Mouse (Mus musculus) adrenal gland, postnatal 10 days (tissue): Measurements from ENCODE around the gene Trio. TPM values are rescaled to one million over a fixed set of nuclear protein-coding genes. Genes with fewer than 3 reads are reported as not detected.
"Not testable (repeated sequence)": the region's sequence is repeated elsewhere in the genome, so short reads cannot be mapped to it uniquely, and the experiment has no call there.

Experiments
- DNase-seq: peaks from one replicate; pipeline ENCODE4 v3.0.0; 2021; ENCODE audit warnings: mixed read lengths
- total RNA-seq, 2 experiments: library from RNA; stranded (reverse); gene quantifications; 2 replicates each; pipeline ENCODE4 v1.2.3; 2021

Trio gene
- total RNA-seq, 2 experiments from 2014 or later, result 49.8 to 81.3 TPM

GRCm38 (mm10) chr15:27770513-27771196 lies 255.0 kb downstream of the Trio start:
- no peak for DNase-seq

- no peak for DNase-seq
Measured at GRCm38 (mm10) chr15:27761416-27761815, 264.2 kb downstream of the Trio start.

GRCm38 (mm10) chr15:27760655-27761054 lies 265.0 kb downstream of the Trio start:
- DNase-seq, result no peak

- no peak for DNase-seq
Measured at GRCm38 (mm10) chr15:27759890-27760289, 265.8 kb downstream of the Trio start.

GRCm38 (mm10) chr15:27758680-27759079 lies 267.0 kb downstream of the Trio start:
- DNase-seq, result no peak

- DNase-seq, result no peak
Measured at GRCm38 (mm10) chr15:27756426-27756825, 269.2 kb downstream of the Trio start.

- no peak for DNase-seq
Measured at GRCm38 (mm10) chr15:27754571-27755260, 270.9 kb downstream of the Trio start.

- no peak for DNase-seq
Measured at GRCm38 (mm10) chr15:27753923-27754322, 271.7 kb downstream of the Trio start.

GRCm38 (mm10) chr15:27752677-27753342 lies 272.8 kb downstream of the Trio start:
- DNase-seq, result no peak

- DNase-seq, result peak; percentile 77
Measured at GRCm38 (mm10) chr15:27751612-27752405, 273.8 kb downstream of the Trio start.

GRCm38 (mm10) chr15:27748739-27749138 lies 276.9 kb downstream of the Trio start:
- no peak for DNase-seq

- no peak for DNase-seq
Measured at GRCm38 (mm10) chr15:27747512-27747911, 278.1 kb downstream of the Trio start.

GRCm38 (mm10) chr15:27744995-27745394 lies 280.7 kb downstream of the Trio start:
- no peak for DNase-seq

- DNase-seq, result no peak
Measured at GRCm38 (mm10) chr15:27740080-27740479, 285.6 kb downstream of the Trio start.

GRCm38 (mm10) chr15:27731818-27732217 lies 293.8 kb downstream of the Trio start:
- DNase-seq, result no peak

GRCm38 (mm10) chr15:27726228-27726627 lies 299.4 kb downstream of the Trio start:
- DNase-seq, result no peak

- DNase-seq, result no peak
Measured at GRCm38 (mm10) chr15:27724796-27725680, 300.6 kb downstream of the Trio start.

GRCm38 (mm10) chr15:27724298-27724697 lies 301.4 kb downstream of the Trio start:
- no peak for DNase-seq

GRCm38 (mm10) chr15:27723746-27724145 lies 301.9 kb downstream of the Trio start:
- no peak for DNase-seq

- DNase-seq, result not testable (repeated sequence)
Measured at GRCm38 (mm10) chr15:27720297-27720696, 305.4 kb downstream of the Trio start.

- no peak for DNase-seq
Measured at GRCm38 (mm10) chr15:27718668-27719067, 307.0 kb downstream of the Trio start.
